Mouse (Mus musculus) urinary bladder, postnatal 4 days (tissue): Measurements from ENCODE around the gene Tie1.
A peak's percentile ranks its signal among the peaks of the same experiment; 100 is the strongest.
"Not testable (repeated sequence)": the region's sequence is repeated elsewhere in the genome, so short reads cannot be mapped to it uniquely, and the experiment has no call there.

Experiments used
- DNase-seq, 2 experiments: peaks; one replicate each; pipeline ENCODE4 v3.0.0; 2021 to 2022; ENCODE audit warnings: low spot score in 2 of 2

The Tie1 gene

DNA sequence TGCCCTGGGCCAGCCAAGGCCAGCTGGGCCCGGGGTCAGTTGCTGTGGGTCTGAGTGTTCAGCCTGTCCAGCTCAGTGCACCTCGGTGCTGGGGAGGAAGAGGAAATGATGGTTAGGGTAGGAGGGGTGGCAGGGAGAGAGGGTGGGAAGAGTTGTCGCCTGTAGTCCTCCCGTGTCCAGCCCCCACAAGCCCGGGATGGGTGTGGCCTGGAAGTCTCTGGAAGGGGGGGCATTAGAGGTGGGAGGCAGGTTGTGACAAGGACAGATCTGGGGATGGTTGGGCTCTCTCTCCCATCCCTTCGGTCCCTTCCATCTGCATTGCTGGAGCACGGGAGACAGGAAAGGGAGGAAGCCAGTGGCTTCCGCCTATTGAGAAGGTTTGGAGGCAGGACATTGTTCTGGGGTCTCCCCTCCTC, at the start of gene Tie1:
TSS of gene Tie1 (minus strand) at position 345 of the 416 bp plus-strand sequence.
- no peak for DNase-seq

- no peak for DNase-seq
Observed at GRCm38 (mm10) chr4:118537801-118538200, 47.9 kb upstream of the Tie1 start.

- DNase-seq, result no peak
Observed at GRCm38 (mm10) chr4:118535610-118536009, 45.7 kb upstream of the Tie1 start.

- DNase-seq, result no peak
Observed at GRCm38 (mm10) chr4:118533605-118534004, 43.7 kb upstream of the Tie1 start.

- no peak for DNase-seq
Observed at GRCm38 (mm10) chr4:118533156-118533555, 43.3 kb upstream of the Tie1 start.

- DNase-seq, result no peak
Observed at GRCm38 (mm10) chr4:118532663-118533062, 42.8 kb upstream of the Tie1 start.

- DNase-seq, result no peak
Observed at GRCm38 (mm10) chr4:118527720-118528119, 37.9 kb upstream of the Tie1 start.

DNA sequence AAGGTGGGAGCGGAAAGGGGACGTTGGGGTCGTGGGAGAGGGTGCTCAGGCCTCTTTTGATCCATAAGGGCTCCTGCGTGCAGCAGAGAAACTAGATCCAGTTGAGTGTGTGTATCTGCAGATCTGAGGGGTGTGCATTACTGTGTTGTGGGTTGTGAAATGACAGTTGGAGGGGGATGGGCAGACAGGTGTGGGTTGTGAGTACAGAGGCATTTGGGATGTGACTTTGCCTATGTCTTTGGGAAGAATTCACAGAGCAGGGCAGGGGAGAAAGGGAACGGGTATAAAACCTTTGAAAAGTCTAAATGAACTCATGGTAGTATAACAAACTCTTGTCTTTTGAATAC, 37.4 kb upstream of the Tie1 start:
- no peak for DNase-seq

DNA sequence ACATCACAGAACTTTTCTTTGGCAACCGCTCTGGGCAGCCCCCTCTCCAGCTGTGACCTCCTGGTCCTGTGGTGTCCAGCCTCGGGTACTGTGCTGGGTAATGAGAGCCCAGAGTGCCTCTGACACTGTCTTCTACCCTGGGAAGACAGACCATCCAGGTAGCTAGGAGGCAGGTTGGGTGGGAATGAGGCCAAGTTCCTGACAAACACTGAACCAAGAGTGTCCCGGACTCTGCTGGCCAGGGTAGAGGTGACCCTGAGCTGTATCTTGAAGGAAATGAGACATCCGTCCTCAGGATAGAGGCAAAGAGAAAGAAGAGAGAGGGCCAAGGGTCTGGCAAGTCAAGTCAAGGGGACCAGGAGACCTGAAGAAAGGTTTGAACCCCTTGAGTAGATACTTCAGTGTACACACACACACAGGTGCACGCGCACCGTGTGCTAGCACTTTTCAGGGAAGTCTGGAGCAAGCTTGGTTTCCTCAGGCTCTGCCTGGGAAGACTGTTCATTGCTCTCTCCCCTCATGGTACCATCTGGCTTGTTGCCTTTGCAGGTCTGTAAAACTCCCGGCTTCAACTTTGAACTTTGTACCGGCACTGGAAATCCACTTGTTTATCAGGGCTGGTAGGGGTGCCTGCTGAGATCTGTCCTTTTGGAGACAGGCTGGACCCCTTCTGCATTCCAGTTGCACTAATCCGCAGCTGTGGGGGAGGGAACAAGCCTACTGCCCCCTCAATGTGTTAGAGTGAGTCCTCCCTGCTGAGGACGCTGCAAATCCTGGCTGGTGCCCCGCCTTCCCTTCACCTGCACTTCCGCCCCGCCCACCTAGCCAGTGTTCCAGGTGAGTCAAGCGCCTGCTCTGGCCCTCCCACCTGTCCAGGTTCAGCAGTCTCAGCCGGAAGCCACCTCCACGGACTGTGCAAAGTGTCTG, 36.8 kb upstream of the Tie1 start, which contains the start of gene 2610528J11Rik:
TSS of gene 2610528J11Rik (plus strand) at position 592 of the 927 bp plus-strand sequence.
- peak; percentile 46 to 69 for DNase-seq

GRCm38 (mm10) chr4:118525779-118526178, 35.9 kb upstream of the Tie1 start:
- DNase-seq, result no peak

GRCm38 (mm10) chr4:118523976-118524375, 34.1 kb upstream of the Tie1 start:
- DNase-seq, result no peak

GRCm38 (mm10) chr4:118522248-118522647, 32.4 kb upstream of the Tie1 start:
- no peak for DNase-seq

DNA sequence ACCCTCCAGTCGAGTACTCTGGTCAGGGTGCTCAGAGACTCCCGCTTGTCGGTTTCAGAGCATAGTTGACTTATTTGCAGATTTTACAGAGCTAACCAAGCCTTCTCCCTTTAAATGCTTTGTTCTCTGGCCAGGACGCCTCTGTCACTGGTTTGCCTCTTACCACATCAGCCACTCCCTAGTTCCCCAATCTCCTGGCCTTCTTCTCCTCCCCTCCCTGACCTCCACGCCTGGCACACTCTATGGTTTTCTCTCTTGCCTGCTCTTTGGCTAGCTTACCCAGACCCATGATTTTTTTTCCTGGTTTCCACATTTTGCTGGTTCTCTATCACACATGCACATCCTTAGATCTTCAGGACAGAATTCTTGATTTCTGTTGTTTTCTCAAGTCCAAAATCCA, 28.3 kb upstream of the Tie1 start:
- no peak for DNase-seq

GRCm38 (mm10) chr4:118517497-118518146, 27.8 kb upstream of the Tie1 start:
- no peak for DNase-seq

DNA sequence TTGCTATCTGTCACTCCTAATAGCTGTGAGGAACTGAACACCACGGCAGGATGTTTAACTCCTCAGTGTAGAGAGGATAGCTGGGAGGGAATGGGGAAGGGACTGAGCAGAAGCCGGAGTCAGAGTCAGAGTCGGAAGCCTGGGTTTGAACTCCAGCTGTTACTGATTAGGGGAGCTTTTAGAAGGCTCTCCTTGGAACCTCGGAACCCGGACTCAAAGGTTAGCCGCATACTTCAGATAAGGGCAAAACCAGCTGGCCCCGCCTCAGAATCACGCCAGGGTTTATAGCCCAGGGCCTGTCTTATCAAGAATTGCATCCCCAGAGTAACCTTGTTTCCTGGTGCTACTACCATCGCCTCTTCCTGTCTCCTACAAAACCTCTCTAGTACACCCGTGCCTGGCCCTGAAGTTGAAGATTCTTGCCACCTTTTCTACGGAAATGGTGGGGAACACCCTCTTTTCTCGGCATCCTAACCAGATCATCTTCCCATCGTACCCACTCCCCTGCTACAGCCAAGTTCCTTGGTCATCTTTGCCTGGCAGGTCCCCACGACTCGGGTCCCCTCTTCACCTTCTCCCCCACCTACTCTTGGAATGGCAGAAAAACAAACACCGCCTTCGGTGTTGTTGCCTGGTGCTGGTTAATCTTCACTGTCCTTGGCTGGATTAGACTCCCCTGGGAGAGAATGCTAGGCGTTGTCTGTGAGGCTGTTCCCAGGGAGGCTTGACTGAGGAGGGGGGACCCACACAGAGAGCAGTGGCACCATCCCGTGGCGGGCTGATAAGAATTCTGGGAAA, 27.0 kb upstream of the Tie1 start:
- DNase-seq, result no peak

- DNase-seq, result no peak
Observed at GRCm38 (mm10) chr4:118509050-118509449, 19.2 kb upstream of the Tie1 start.

DNA sequence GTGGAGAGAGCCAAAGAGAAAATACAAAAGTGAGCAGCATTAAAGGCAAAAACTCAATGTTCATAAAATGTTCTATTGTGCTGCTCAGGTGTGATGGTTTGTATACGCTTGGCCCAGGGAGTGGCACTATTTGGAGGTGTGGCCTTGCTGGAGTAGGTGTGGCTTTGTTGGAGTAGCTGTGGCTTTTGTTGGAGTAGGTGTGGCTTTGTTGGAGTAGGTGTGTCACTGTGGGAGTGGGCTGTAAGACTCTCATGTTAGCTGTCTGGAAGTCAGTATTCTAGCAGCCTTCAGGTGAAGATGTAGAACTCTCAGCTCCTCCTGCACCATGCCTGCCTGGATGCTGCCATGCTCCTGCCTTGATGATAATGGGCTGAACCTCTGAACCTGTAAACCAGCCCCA, 17.3 kb upstream of the Tie1 start:
- not testable (repeated sequence) for DNase-seq

GRCm38 (mm10) chr4:118505551-118505950, 15.7 kb upstream of the Tie1 start:
- no peak for DNase-seq

GRCm38 (mm10) chr4:118500792-118501191, 10.9 kb upstream of the Tie1 start:
- no peak for DNase-seq

DNA sequence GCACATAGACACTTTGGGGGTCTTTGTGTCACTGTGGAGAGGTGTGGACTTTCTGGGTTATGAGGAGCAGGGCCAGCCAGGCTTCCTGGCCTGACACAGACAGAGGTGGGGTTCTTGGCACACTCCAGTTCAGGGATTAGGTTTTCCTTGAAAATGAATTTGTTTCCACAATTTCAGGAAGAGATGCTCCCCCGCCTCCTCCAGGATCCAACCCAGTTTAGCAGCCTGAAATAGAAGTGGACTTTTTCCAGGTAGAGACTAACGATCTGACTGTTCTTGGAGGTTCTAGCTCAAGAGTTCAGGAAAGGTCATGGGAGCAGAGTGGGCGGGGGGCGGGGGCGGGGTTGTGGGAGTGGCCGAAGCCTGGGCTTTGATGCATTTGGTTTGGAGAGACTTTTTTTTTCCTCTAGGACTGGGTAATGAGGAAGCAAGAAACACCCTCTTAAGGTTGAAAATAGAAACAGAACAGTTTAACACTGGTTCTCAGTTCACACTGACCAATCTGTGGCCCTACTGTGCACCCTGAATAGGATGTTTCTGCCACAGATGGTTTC, 10.4 kb upstream of the Tie1 start:
- DNase-seq, result no peak

- no peak for DNase-seq
Observed at GRCm38 (mm10) chr4:118490461-118490860, 600 bp upstream of the Tie1 start.
